Mouse (Mus musculus) forebrain, embryonic 16.5 days (tissue): ENCODE results near the gene Akt1s1. TPM values are rescaled to one million over a fixed set of nuclear protein-coding genes. Genes with fewer than 3 reads are reported as not detected.
A peak's percentile ranks its signal among the peaks of the same experiment; 100 is the strongest.

Experiments
- ATAC-seq: fragments of 200-750 bp; cut with Nextera tagmentation; 2 replicates; pipeline ENCODE4 v1.8.0; 2017; ENCODE audit warnings: mild to moderate bottlenecking, moderate library complexity
- H3K27ac ChIP-seq: fragments of 300-500 bp; sonication (generic); 2 replicates; pipeline ENCODE4 v1.5.1; 2014; ENCODE audit warnings: low read length, control low read depth
- H3K27me3 ChIP-seq: fragments of 300-500 bp; sonication (generic); replicated peaks from 2 replicates; pipeline ENCODE4 v1.6.1; 2014; ENCODE audit warnings: low read length; ENCODE audit not compliant: control insufficient read depth, insufficient read depth
- H3K36me3 ChIP-seq: fragments of 300-500 bp; sonication (generic); 2 replicates; pipeline ENCODE4 v1.6.1; 2014; ENCODE audit not compliant: control insufficient read depth, insufficient read depth
- H3K4me1 ChIP-seq: fragments of 300-500 bp; sonication (generic); replicated peaks from 2 replicates; pipeline ENCODE4 v1.6.1; 2014; ENCODE audit warnings: low read length; ENCODE audit not compliant: control insufficient read depth, insufficient read depth
- H3K4me2 ChIP-seq: fragments of 300-500 bp; sonication (generic); 2 replicates; pipeline ENCODE4 v1.6.1; 2014; ENCODE audit warnings: mild to moderate bottlenecking, low read length, control low read depth
- H3K4me3 ChIP-seq: fragments of 300-500 bp; sonication (generic); replicated peaks from 2 replicates; pipeline ENCODE4 v1.5.1; 2014; ENCODE audit warnings: mild to moderate bottlenecking, low read length, control low read depth
- H3K9ac ChIP-seq: fragments of 300-500 bp; sonication (generic); replicated peaks from 2 replicates; pipeline ENCODE4 v1.6.1; 2014; ENCODE audit warnings: low read depth, low read length, control low read depth
- H3K9me3 ChIP-seq: fragments of 300-500 bp; sonication (generic); 2 replicates; pipeline ENCODE4 v1.6.1; 2016; ENCODE audit warnings: low read length; ENCODE audit not compliant: control insufficient read depth
- WGBS: fragments of 180-500 bp; shearing (Covaris S2); extraction: QIAGEN DNeasy Blood & Tissue Kit; methylation state at CpG from one replicate; pipeline ENCODE4 v1.1.7; 2014; 5-methylcytosine and 5-hydroxymethylcytosine counted together
- polyA plus RNA-seq: library from polyadenylated mRNA; unstranded; fragments of >200 nt; fragmentation: Nextera tagmentation; extraction: Ambion mirVana; gene quantifications from 2 replicates; pipeline ENCODE4 v1.2.1, GENCODE M21; 2015

Akt1s1 gene
- polyA plus RNA-seq, 1 experiment from 2014 or later, result 103 TPM

DNA sequence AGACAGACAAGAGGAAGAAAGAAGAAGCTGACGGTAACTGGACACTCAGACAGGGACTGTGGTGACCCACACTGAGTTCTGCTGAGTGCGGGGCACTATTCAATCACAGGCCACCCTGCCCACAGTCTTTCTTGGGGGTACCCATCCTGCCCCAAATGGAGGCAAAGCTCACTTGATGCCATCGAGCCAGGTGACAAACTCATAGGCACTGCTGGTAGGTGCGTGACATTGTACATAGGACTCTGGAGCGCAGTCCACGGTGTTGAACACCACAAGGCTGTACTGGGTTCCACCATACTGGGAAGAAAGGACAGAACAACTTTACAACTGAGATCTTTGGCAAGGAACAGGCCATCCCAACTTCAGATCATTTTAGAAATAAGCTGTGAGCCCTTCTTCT lies 42.8 kb downstream of the Akt1s1 start:
- Histone ChIP-seq H3K36me3 (no peaks in the 10 kb centered on the region; the same call in 1 of the 2 replicates), H3K4me1 (peaks cover 54% of the 10 kb centered on the region), H3K9ac (peak overlapping the region; percentile 69), H3K4me2 (peak overlapping the region; percentile 95), H3K27me3 (no peaks in the 10 kb centered on the region), H3K9me3 (no peaks in the 10 kb centered on the region), H3K4me3 (peak overlapping the region; percentile 90), H3K27ac (peak overlapping the region; percentile 97)
- 11% methylated on average over 6 of the region's 6 CpGs for WGBS
- ATAC-seq, result no peak

DNA sequence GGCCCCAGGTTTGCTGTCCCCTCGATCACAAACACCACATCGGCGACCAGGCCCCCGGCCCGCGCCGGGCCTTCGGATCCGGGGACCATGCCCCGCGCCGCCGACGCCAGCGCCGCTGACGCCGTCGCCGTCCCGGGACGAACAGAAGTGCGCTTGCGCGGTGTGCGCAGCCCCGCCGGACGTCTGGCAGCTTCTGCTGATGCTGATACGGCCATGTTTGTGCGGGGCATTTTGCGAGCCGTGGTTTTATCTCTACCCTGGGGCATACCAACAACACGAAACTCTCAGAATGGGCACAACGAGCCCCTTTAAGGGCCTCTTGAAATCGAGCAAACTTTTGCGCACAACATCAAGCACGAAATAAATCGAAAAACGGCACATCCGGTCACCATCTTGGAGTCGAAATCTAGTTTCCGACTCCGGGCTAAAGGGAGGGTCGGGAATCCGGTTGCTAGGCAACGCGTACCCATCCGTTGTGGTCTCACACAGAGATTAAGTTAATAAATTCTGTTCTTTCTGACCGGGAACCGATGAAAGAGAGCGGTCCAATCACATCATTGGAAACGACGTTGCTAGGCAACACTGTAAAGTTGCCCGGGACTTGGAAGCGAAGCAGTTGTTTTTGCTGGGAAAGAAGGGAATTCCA lies 43.6 kb downstream of the Akt1s1 start, which contains the start of gene Med25:
Gene Med25, minus strand, starts transcription at position 437 of the 646 bp plus-strand sequence.
- under 1% methylated on average over 56 of the region's 56 CpGs for WGBS
- H3K4me1 ChIP-seq, result peaks cover 62% of the 10 kb centered on the region
- peak; percentile 77 for ATAC-seq

DNA sequence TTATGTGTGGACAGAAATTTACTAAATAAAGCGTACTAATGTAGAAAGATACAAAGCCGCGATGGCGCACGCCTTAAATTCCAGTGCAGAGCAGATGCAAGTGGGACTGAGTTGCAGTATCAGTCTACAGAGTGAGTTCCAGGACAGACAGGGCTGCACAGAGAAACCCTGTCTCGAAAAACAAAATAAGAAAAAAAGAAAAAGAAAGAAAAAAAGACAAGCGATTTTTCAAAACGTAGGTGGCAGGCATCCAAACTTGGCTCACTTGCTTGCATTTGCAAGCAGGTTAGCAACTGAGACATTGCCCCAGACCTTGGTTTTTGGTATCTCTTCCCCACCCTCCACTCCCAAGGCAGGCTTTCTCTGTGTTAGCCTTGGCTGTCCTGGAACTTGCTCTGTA lies 44.4 kb downstream of the Akt1s1 start:
- no peak for ATAC-seq
- Histone ChIP-seq H3K27me3 (no peaks in the 10 kb centered on the region), H3K36me3 (no peaks in the 10 kb centered on the region; the same call in 1 of the 2 replicates), H3K27ac (peak overlapping the region; percentile 93), H3K4me1 (peaks cover 64% of the 10 kb centered on the region), H3K9me3 (no peaks in the 10 kb centered on the region), H3K4me3 (peak overlapping the region; percentile 28), H3K9ac (peak overlapping the region; percentile 48; the same call in 1 of the 2 replicates), H3K4me2 (peak overlapping the region; percentile 56)
- WGBS, result 2% methylated on average over 8 of the region's 8 CpGs

More for the DNA sequence above, 43.6 kb downstream of the Akt1s1 start, which contains the start of gene Med25:
- H3K9ac ChIP-seq, result peak within 1 kb of the TSS; percentile 69
- H3K9me3 ChIP-seq, result no peaks in the 10 kb centered on the region
- H3K4me2 ChIP-seq, result peak within 1 kb of the TSS; percentile 95
- H3K27ac ChIP-seq, result peak within 1 kb of the TSS; percentile 97
- H3K4me3 ChIP-seq, result peak within 1 kb of the TSS; percentile 90
- no peaks in the 10 kb centered on the region; the same call in 1 of the 2 replicates for H3K36me3 ChIP-seq
- H3K27me3 ChIP-seq, result no peaks in the 10 kb centered on the region

DNA sequence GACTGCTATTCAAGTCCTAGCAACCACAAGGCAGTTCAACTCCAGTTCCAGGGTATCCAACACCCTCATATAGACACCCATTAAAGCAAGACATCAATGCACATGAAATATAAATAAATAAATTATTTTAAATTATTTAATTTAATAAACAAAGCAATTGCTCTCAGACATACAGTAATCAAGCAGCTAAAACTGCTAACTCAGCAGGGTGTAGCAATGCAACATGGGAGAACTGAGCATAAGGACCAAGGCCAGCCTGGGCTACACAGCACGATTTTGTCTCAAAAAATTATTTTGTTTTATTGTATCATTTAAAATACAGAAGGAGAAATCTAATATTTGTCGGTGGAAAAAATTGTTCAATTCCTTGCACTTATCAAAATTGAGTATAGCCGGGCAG lies 45.4 kb downstream of the Akt1s1 start:
- Histone ChIP-seq H3K9me3 (no peaks in the 10 kb centered on the region), H3K4me1 (peaks cover 58% of the 10 kb centered on the region), H3K27ac (peak overlapping the region; percentile 93), H3K4me3 (no peak overlapping the region), H3K27me3 (no peaks in the 10 kb centered on the region), H3K36me3 (no peaks in the 10 kb centered on the region), H3K4me2 (no peak overlapping the region), H3K9ac (no peak overlapping the region)
- 86% methylated on average over 3 of the region's 3 CpGs for whole genome bisulfite sequencing
- no peak for ATAC-seq

DNA sequence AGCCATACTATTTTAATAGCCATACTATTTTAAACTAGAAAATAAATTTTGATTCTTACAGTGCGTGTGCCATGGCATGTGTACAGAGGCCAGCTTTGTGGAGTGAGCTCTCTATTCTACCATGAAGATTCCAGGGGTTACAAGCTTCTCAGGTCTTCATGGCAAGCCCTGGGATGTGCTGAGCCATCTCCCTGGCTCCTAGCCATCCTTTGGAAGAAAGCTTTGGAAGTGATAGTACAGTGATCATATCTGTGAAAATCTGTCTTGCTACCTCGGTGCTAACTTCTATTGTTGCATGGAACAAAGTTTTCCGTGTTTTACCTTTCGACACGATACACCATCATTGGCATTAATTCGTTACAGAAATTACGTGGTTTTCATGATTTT lies 46.4 kb downstream of the Akt1s1 start:
- Histone ChIP-seq H3K4me2 (peak overlapping the region; percentile 57), H3K27me3 (no peaks in the 10 kb centered on the region), H3K4me1 (peaks cover 57% of the 10 kb centered on the region), H3K4me3 (peak overlapping the region; percentile 67), H3K36me3 (peaks cover 4% of the 10 kb centered on the region; the same call in 1 of the 2 replicates), H3K27ac (peak overlapping the region; percentile 93), H3K9me3 (no peaks in the 10 kb centered on the region), H3K9ac (peak overlapping the region; percentile 42)
- WGBS, result 15% methylated on average over 7 of the region's 7 CpGs
- no peak for ATAC-seq

GRCm38 (mm10) chr7:44895593-44896434 lies 47.0 kb downstream of the Akt1s1 start, which contains the start of gene Fuz:
Fuz (plus strand) TSS chr7:44896079.
- Histone ChIP-seq H3K4me1 (peaks cover 51% of the 10 kb centered on the region), H3K9ac (peak within 1 kb of the TSS; percentile 68), H3K27ac (peak within 1 kb of the TSS; percentile 93), H3K27me3 (no peaks in the 10 kb centered on the region), H3K9me3 (no peaks in the 10 kb centered on the region), H3K4me2 (peak within 1 kb of the TSS; percentile 57), H3K36me3 (peaks cover 4% of the 10 kb centered on the region; the same call in 1 of the 2 replicates), H3K4me3 (peak within 1 kb of the TSS; percentile 67)
- ATAC-seq, result peak; percentile 83
- under 1% methylated on average over 34 of the region's 34 CpGs for WGBS

GRCm38 (mm10) chr7:44896499-44896898 lies 47.7 kb downstream of the Akt1s1 start:
- Histone ChIP-seq H3K4me2 (peak overlapping the region; percentile 57), H3K4me1 (peaks cover 50% of the 10 kb centered on the region), H3K9ac (peak overlapping the region; percentile 68), H3K36me3 (peaks cover 4% of the 10 kb centered on the region; the same call in 1 of the 2 replicates), H3K27ac (peak overlapping the region; percentile 93), H3K27me3 (no peaks in the 10 kb centered on the region), H3K9me3 (no peaks in the 10 kb centered on the region), H3K4me3 (peak overlapping the region; percentile 67)
- no peak for ATAC-seq
- WGBS, result 26% methylated on average over 10 of the region's 10 CpGs

GRCm38 (mm10) chr7:44898607-44899006 lies 49.8 kb downstream of the Akt1s1 start:
- no peak overlapping the region; the same call in 1 of the 2 replicates for H3K9ac ChIP-seq
- 26% methylated on average over 19 of the region's 19 CpGs for WGBS
- H3K4me1 ChIP-seq, result peaks cover 43% of the 10 kb centered on the region
- no peak overlapping the region for H3K4me3 ChIP-seq
- H3K27ac ChIP-seq, result no peak overlapping the region
- no peaks in the 10 kb centered on the region for H3K27me3 ChIP-seq
- no peak overlapping the region for H3K4me2 ChIP-seq
- ATAC-seq, result no peak
- peaks cover 5% of the 10 kb centered on the region; the same call in 1 of the 2 replicates for H3K36me3 ChIP-seq
- H3K9me3 ChIP-seq, result no peaks in the 10 kb centered on the region

DNA sequence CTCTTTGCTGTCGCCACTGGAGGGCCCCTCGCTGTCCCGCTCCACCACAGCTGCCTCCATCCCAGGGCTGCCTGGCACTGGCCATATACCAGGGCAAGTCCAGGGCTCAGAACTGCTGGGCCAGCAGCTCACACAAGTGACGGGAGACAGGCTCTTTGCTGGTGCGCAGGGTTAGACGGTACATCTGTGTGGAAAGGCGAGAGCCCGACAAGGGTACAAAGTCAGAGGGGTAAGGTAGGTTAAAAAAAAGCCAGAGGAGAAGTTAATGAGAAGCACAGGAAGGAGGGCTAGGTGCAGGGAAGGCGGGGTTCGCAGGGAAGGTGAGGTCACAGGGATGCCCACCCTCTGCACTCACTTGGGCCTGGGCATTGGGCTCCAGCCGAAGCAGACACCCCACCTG lies 51.8 kb downstream of the Akt1s1 start:
- H3K27me3 ChIP-seq, result no peaks in the 10 kb centered on the region
- WGBS, result 85% methylated on average over 11 of the region's 11 CpGs
- H3K9ac ChIP-seq, result no peak overlapping the region
- H3K36me3 ChIP-seq, result peaks cover 17% of the 10 kb centered on the region
- no peaks in the 10 kb centered on the region for H3K9me3 ChIP-seq
- peaks cover 26% of the 10 kb centered on the region for H3K4me1 ChIP-seq
- no peak overlapping the region for H3K27ac ChIP-seq
- no peak overlapping the region for H3K4me3 ChIP-seq
- ATAC-seq, result no peak
- no peak overlapping the region for H3K4me2 ChIP-seq
